Mouse (Mus musculus) ES-E14 (cell line): ENCODE measurements at regions not wholly inside any gene's neighbourhood (a gene's known extent, or its start where the extent isn't known, plus 50 kb on each side); places are given as distances from the start of the nearest gene placed in this dataset.

ENCODE experiments used
- CHD2 ChIP-seq: IDR thresholded peaks from 2 replicates; pipeline ENCODE4 v1.6.1; 2014; ENCODE audit warnings: mild to moderate bottlenecking, low read depth, low read length, inconsistent platforms
- HCFC1 ChIP-seq: IDR thresholded peaks from 2 replicates; pipeline ENCODE4 v1.6.1; 2012; ENCODE audit warnings: low read length, inconsistent platforms, borderline replicate concordance; ENCODE audit not compliant: insufficient read depth
- ZC3H11A ChIP-seq: IDR thresholded peaks from 2 replicates; pipeline ENCODE4 v1.6.1; 2012; ENCODE audit warnings: low read depth, mild to moderate bottlenecking, inconsistent platforms, low read length, borderline replicate concordance

DNA sequence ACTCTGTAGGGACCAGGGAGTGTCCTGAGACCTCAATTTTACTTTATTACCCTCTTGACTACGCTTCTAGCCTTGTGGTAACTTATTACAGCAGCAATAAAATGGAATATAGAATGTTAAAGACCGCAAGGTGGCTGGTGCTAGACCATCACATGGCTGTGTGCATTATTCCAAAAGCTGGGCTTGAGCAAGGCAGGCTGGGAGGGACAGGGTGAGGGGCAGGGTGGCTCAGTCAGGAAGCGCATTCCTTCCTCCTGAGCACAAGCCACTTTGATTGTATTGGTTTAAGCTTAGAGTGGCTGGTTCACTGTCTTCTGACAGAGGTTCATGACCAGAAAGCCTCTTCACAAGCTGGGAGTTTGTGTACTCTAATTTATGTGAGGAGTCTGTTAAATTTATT is 74.6 kb upstream of the Pgrmc2 start:
- no peak for TF ChIP-seq CHD2
- no peak for TF ChIP-seq ZC3H11A
- no peak for TF ChIP-seq HCFC1
